Mouse (Mus musculus) mouse embryonic stem cell (cell line): ENCODE measurements at regions not wholly inside any gene's neighbourhood (a gene's known extent, or its start where the extent isn't known, plus 50 kb on each side); places are given as distances from the start of the nearest gene placed in this dataset.

Source experiments
- in situ Hi-C, 2 experiments: fragments of 300-500 bp; cut with MboI; formaldehyde crosslinking; loops; 1 replicate in 1 of 2; 3 replicates in 1 of 2; pipeline ENCODE4 v1.14.3; 2019 to 2020; ENCODE audit warnings: low sequenced_read_pairs in 2 of 2, low pct_unique_long_range_greater_than_20kb in 1 of 2, mixed read lengths in 1 of 2; ENCODE audit not compliant: unreplicated experiment in 1 of 2

DNA sequence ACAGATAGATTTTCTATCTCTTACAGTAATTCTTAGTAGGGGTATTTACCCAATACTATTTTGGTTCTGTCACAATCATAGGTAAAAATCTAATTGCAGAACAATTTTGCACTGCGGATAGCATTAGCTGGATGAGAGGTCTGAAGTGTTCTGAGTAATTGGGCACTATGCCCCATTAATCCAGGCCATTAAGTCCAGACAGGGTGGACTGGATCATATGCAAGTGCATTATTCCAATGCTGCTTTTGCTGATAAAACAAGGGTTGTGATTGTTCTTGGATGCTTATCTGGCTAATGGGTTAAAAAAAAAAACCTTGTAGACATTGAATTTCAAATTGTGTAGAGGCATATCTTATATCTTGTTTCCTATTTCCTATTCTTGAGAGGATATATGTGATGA, 1732.6 kb upstream of the Gm6569 start:
- in situ Hi-C loops, result no loop called here

DNA sequence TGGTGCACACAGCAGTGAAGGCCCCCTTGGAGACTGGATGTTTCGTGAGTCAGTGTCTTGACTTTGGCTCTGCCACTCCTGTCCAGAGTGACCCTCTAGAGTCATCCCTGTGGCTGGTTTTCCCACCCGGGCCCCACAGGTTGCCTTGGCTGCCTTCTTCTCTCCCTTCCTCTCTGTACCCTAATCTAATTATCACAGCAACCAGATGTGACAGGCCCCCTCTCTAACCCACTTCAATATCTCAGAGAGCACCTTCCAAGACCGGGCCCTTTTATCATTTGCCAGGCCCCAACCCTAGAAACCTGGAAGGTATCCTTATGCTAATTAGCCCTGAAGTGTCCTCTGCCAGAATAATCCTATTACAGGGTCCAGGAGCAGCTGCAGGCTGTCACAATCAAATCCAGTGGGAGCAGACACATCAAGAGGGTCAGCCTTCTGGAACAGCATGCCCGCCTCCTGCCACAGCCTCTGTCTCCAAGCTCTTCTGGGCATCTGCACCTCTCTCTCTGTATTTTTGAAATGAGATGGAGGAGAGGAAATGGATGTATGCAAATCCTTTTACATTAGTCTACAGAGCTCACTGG, 1728.4 kb upstream of the Gm6569 start:
- in situ Hi-C loops, result no loop called here

DNA sequence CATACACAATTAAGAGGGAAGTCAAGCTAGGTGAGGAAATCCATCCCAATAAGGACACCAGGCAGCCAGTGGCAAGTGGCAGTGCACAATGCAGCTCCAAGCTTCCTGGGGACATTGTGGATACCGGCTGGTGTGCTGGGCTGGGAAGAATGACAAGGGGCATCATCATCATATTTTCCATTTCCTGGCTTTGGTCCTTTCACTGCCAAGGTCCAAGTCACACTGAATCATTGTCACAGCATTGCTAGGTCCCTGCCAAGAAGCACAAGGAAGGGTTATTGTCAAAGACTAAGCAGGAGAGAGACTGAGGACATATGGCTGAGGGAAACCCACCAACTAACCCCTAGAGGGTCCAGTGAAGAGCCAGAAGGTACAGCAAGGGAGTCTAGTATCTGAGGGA, 1723.8 kb upstream of the Gm6569 start:
- in situ Hi-C loops, result no loop called here

DNA sequence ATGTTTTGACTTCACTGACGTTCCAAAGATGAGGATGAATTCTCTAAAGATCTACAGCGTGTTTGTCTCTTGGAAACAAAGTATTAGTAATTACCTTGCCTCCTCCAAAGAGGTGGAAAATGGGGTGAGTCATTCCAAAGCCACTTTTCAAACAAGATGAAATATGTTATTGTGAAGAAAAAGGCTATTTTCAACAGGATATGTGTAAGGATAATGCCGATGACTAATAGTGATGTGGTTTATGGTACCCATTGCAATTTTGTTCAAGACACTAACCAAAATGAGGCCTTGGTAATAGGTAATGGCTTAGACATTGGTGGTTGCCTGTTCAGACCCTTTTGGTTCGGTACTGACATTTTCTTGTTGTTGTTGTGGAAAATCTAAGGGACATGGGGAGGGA, 1717.6 kb upstream of the Gm6569 start:
- in situ Hi-C loops, result no loop called here

DNA sequence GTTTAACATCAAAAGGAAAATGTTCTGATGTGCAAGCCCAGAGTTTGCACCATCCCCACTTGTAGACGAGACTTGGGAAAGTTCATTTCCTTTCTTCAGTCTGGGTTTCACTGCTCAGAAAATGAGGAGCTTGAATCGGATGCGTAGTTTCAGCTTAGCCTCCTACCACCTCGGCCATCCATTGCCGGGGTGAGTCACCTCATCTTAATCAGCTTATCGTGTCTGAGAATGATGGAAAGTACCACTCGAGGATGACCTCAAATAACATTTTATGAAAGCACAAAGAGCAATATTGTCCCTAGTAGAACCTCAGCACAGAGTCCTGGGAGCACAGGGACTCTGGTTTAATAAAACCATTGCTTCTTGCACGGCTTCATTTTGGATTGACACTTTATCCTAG, 1700.1 kb upstream of the Gm6569 start:
- in situ Hi-C loops, result no loop called here

DNA sequence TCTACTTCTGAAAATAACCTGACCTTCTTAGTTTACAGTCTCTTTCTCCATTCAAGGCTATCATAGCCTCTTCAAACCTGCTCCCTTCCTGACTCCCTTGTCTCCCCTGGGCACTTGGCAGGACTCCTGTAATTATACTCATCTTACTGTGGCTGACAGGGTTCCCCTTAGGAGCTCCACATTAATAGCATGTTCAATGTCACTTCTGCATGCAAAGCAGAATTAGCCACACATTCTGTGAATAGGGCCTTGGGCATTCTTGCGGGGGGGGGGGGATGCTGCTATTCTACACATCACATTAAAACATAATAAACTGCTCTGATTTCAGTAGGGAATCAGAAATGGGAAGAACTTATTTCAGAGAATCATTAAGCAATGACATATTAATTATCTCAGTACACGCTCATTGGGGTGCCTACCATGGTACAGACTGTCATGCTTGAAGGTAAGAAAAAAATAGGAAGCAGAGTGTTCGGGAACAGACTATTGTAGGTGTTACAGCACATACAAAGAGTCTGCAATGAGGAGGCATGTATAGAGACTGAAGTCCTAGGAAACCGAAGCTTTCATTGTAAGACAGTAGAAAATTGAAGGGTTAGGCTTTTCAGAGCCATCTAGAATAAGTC, 1698.3 kb upstream of the Gm6569 start:
- in situ Hi-C loops, result no loop called here

DNA sequence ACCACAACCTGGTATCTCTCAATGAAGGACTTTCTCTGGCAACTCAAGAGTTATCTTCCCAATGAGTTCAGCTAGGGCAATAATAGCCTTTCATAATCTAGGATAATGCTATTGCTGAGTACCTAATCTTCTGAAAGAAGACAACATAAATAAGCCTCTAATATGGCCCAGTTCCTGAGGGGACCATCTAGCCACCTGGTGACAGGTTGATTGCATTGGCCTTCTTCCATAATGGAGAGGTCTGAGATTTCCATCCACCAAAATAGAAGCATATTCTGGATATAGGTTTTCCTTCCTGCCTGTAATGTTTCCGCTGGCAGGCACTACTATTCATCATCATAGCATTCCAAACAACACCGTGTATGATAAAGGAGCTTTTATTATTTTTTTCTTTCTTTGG, 1694.2 kb upstream of the Gm6569 start:
- in situ Hi-C loops, result no loop called here

DNA sequence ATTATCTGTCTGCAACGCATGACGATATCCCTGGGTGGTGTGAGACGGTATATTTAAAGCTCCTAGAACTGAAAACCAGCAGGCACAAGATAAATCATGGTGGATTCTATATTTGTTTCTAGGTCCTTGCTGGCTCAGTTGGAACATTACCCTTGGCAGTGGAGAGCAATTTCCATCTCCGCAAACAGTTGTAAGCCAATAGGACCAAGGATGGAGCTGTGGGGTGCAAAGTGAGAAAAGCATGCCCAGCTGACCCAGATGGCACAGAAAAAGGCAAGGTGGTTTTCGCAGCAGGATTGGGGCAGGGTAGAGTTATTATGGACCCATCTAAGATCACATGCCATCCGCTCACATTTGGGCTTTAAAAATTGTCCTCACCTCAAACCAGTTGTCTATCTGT, 1683.8 kb upstream of the Gm6569 start:
- in situ Hi-C loops, result no loop called here

DNA sequence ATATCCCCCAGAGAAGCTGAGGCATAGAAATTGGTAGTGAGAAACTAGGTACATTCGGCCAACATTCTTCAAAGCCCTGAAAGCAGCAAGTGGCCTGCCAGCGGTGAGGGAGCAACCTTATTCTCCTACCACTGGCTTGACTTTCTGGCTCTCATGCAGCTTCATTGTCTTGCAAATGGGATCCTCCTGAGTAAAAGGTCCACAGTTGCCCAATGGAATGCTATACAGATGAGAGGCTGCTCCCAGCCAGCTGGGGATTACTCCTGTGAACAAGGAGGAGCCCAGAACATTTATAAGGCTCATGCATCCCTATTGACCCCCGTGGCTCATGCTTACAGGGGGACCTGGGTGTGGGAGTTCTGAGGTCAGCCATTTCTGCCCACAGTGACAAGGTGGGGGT, 1675.9 kb upstream of the Gm6569 start:
- in situ Hi-C loops, result no loop called here

DNA sequence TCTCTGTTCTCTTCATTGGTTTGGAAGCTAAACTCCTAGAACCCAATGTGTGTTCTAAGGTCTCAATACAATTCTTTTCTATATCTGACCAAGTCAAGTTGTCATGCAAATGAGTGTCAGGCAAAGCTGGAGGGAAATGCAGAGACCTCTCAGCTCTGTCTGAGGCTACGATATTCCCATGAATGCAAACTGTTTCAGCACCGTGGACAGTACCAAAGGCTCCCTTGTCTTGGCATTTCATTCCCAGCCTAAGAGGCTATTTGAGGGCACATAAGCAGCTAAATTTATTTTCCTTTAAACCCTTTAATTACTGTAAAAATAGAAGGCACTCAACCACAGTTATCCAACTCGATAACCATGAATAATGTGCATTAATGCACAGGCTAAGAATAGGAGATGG, 1633.5 kb upstream of the Gm6569 start:
- in situ Hi-C loops, result loop anchor here (10.0 to 25.0 kb wide), 2 partner anchors 304 to 311 kb away; no protein-coding TSS in a partner anchor

DNA sequence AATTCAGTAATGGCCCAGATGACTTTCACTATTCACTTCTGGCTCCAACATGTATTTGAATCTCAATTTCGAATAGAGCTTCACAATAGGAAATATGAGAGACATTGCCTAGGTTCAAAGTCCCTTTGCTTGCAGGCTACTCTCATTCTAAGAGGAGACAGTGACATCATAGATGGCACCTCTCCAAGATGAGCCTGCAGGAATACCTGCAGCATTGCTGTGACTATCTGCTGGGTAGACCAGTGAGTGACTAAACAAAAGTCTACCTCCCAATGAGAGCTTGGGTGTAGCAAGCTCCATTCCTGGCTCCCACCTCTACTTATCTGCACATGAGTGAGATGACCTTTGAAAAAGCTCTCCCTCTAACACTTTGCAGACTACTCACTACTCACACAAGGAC, 1632.6 kb upstream of the Gm6569 start:
- in situ Hi-C loops, result loop anchor here (10.0 to 25.0 kb wide), 2 partner anchors 303 to 311 kb away; no protein-coding TSS in a partner anchor

DNA sequence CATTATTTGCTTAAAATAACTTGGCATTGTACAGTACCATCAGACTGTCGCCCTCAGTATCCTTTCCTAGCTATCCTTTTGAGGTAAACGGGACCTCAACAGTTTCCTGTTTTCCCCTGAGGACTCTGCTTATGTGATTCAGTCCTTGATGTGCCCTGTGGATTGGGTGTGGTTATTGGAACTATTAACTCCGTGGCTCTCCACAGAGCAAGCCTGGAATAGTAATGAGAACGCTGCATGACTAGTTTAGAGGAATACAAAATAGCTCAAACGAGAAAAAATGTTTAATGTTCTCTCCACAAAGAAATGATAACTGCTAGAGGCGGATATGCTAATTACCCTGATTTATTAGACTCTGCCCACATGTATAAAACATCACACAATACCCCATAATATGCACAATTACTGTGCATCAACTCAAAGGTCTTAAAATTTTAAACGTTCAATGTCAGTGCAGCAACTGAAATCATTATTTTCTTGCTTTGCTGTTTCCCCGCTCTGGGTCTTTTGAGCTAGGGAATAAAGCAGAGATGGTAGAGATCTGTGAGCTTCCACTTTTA, 1629.0 kb upstream of the Gm6569 start:
- in situ Hi-C loops, result loop anchor here (10.0 to 25.0 kb wide), 2 partner anchors 299 to 307 kb away; no protein-coding TSS in a partner anchor

DNA sequence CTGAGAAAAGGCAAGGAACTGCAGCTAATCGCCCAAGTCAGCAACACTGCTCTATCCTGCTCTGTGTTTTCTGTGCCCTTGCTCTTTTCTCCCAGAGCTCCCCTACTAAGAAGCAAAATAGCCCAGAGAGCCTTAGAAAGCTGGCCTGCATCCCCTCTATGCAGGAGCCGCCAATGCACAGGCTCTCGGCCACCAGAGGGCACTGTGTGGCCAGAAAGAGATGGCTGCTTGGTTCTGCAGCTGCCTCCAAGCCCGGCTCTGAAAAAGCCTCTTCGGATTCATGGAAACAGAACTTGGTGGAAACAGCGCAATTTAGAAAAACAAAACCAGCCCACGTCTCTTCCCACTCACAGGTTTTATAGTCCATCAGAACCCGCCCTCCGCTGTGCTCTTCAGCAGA, 1628.4 kb upstream of the Gm6569 start:
- in situ Hi-C loops, result loop anchor here (10.0 to 25.0 kb wide), 2 partner anchors 299 to 306 kb away; no protein-coding TSS in a partner anchor

DNA sequence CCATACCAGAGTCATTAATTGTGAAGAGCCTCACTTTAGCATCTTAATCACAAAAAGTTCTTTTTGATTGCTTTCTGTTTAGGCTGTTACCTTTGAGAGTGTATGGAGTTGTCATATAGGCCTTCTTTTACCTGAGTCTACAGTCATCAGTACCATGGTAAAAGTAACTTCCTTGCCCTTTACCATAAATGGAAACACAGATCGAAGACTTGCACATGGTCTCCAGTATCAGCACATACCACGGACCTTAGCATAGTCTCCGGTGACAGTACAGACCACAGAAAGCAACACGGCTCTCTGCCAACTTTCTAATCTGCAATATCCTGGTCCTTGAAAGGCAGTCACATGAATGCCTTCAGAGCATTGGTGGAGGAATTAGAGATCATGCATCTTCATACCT, 1626.8 kb upstream of the Gm6569 start:
- in situ Hi-C loops, result loop anchor here (10.0 to 25.0 kb wide), 2 partner anchors 297 to 305 kb away; no protein-coding TSS in a partner anchor

DNA sequence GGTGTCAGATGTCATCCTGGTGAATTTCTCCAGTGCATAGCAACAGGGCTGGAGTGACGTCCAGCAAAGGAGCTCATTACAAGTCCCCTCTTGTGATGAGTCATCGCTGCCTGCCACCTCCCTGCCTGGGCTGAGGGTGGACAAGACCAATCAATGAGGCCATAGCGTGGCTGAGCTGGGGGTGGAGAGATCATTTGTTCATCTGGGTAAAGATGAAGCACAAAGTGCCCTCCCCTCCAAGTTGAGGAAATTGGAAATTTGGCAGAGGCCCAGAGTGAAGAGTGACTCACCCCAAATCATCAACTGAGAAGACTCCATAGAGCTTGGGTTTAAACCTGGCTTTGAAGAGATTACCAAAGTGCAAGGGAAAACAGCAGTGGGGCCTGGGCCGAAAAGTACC, 1626.3 kb upstream of the Gm6569 start:
- in situ Hi-C loops, result loop anchor here (10.0 to 25.0 kb wide), 2 partner anchors 297 to 304 kb away; no protein-coding TSS in a partner anchor

DNA sequence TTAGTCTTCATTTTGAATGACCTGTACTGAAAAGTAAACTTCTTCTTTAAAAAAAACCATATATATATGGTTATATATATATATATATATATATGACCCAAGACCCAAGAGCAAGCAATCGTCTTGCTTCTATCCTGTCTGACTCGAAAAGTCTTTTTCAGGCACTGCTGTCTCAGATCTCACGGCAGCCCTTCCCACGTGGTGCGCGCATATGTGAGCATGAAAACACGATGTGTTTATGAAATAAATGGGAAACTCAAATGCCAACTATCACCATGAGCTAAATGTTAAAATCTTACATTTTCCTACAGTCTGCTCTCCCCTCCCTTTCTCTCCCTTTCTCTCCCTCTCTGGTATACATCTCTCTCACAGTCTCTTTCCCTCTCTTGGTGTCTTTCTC, 1625.4 kb upstream of the Gm6569 start:
- in situ Hi-C loops, result loop anchor here (10.0 to 25.0 kb wide), 2 partner anchors 296 to 303 kb away; no protein-coding TSS in a partner anchor

DNA sequence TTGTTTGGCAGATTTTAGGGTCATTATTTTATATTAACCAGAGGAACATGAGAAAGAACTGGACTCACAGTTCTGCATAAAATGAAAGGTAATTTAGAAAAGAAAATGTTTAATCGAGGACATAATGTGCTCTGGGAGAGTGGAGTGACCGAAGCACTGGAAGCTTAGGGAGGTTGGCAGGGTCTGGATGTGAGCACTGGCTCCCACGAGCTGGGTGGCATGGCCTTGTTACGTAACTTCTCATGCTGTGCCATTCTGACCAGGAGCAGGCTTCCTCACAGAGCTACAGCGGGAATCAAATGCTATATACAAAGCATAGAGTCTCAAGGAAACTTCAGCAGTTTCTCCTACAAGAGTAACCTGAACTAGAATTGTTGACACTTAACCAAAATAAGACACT, 1616.6 kb upstream of the Gm6569 start:
- in situ Hi-C loops, result loop anchor here in 1 of 2 experiments (25.0 kb wide), 1 partner anchor 295 kb away; no protein-coding TSS in a partner anchor

DNA sequence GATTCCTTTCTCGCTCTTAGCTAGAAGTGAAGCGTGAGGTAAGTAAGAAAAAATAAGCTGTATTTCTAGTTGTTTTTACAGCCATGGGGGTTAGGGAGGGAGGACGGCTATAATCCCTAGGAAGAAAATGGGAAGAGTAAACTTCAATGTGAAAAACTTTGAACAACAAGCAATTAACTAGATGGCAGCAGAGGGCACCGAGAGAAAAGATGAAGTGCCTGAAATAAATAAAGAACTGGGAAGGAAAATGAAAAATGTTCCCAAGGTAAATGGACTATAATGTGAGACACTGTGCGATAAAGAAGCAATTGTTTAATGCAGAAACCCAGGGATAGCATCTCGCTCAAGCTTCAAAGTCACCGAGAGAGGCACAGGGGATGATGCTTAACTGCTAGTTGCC, 1614.4 kb upstream of the Gm6569 start:
- in situ Hi-C loops, result loop anchor here in 1 of 2 experiments (25.0 kb wide), 1 partner anchor 292 kb away; no protein-coding TSS in a partner anchor

DNA sequence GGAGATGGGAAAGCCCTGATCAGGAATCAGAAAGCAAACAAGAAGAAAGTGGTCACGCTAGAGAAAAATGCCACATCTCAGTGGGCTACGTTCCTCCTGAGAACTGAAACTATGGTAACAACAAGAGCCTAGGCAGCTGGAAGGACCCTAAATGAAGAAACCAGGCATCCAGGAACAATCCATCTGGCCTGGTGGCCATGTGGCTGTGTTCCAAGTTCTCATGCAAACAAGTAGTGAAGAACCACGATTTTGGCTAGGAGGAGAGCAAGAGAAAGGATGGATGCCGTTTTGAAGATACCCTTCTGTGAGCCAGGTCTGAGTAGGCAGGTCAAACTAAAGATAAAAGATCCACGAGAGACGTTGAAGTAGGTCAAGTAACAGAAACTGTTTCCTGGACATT, 1613.6 kb upstream of the Gm6569 start:
- in situ Hi-C loops, result loop anchor here in 1 of 2 experiments (25.0 kb wide), 1 partner anchor 292 kb away; no protein-coding TSS in a partner anchor
